Mouse (Mus musculus) hindbrain, embryonic 13.5 days (tissue): Measurements from ENCODE around the gene Hba-x. TPM values are rescaled to one million over a fixed set of nuclear protein-coding genes. Genes with fewer than 3 reads are reported as not detected.
A peak's percentile ranks its signal among the peaks of the same experiment; 100 is the strongest.

Experiments used
- ATAC-seq: fragments of 200-750 bp; cut with Nextera tagmentation; 2 replicates; pipeline ENCODE4 v1.8.0; 2017; ENCODE audit warnings: moderate TSS enrichment; ENCODE audit not compliant: low FRiP score
- H3K27ac ChIP-seq: fragments of 300-500 bp; sonication (generic); 2 replicates; pipeline ENCODE4 v1.5.1; 2015; ENCODE audit warnings: inconsistent platforms, mild to moderate bottlenecking, moderate library complexity
- H3K27me3 ChIP-seq: fragments of 300-500 bp; sonication (generic); 2 replicates; pipeline ENCODE4 v1.6.1; 2015; ENCODE audit warnings: mild to moderate bottlenecking, inconsistent platforms
- H3K36me3 ChIP-seq: fragments of 300-500 bp; sonication (generic); 2 replicates; pipeline ENCODE4 v1.6.1; 2015; ENCODE audit warnings: mild to moderate bottlenecking, inconsistent platforms
- H3K4me1 ChIP-seq: fragments of 300-500 bp; sonication (generic); replicated peaks from 2 replicates; pipeline ENCODE4 v1.6.1; 2015; ENCODE audit warnings: inconsistent platforms
- H3K4me2 ChIP-seq: fragments of 300-500 bp; sonication (generic); 2 replicates; pipeline ENCODE4 v1.6.1; 2015; ENCODE audit warnings: inconsistent platforms, mild to moderate bottlenecking, moderate library complexity
- H3K4me3 ChIP-seq: fragments of 300-500 bp; sonication (generic); 2 replicates; pipeline ENCODE4 v1.5.1; 2015; ENCODE audit warnings: mild to moderate bottlenecking, inconsistent platforms
- H3K9ac ChIP-seq: fragments of 300-500 bp; sonication (generic); 2 replicates; pipeline ENCODE4 v1.6.1; 2015; ENCODE audit warnings: mild to moderate bottlenecking, inconsistent platforms
- H3K9me3 ChIP-seq: fragments of 300-500 bp; sonication (generic); 2 replicates; pipeline ENCODE4 v1.6.1; 2016; ENCODE audit warnings: inconsistent platforms
- WGBS: fragments of 180-500 bp; shearing (Covaris S2); methylation state at CpG from one replicate; pipeline ENCODE4 v1.1.7; 2015; 5-methylcytosine and 5-hydroxymethylcytosine counted together
- polyA plus RNA-seq: library from polyadenylated mRNA; unstranded; fragments of >200 nt; fragmentation: Nextera tagmentation; extraction: Ambion mirVana; gene quantifications from 2 replicates; pipeline ENCODE4 v1.2.1, GENCODE M21; 2015

Gene Hba-x
- polyA plus RNA-seq, 1 experiment from 2014 or later = 392 TPM

DNA sequence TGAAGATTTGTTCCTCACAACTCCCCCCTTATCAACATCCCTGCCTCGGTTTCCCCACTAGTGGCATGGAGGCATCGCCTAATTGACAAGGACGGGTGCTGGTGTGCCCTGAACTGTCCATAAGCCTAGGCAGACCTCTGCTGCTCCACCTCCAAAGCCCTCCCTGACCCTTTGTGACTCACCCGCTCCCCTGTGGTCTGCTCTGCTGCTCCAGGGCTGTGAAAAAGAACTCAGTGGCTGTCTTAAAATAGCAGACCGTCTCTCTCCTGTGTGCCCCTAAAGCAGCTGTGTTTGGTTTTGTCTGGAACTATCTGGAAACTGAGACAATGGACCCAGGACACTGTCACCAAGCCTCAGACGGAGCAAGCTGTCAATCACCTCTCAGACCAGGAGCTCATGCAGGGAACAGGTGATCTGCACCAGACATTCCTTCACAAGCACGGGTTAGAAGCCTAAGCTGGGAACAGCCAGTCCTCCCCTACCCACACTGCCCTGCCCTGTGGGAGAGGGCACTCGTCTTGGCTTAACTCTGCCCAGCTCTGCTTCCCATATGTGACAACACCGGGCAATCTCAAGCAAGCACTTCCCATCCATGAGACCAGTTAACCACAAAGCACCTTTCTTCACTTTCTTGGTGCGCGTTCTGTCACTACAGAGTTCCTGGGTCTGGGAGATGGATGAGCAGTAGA, 44.5 kb downstream of the Hba-x start:
- H3K27me3 ChIP-seq = no peaks in the 10 kb centered on the region
- H3K27ac ChIP-seq = no peak overlapping the region
- WGBS = 67% methylated on average over 11 of the region's 11 CpGs
- H3K36me3 ChIP-seq = no peaks in the 10 kb centered on the region
- H3K4me3 ChIP-seq = no peak overlapping the region
- H3K4me1 ChIP-seq = peaks cover 3% of the 10 kb centered on the region; the same call in 1 of the 2 replicates
- H3K4me2 ChIP-seq = no peak overlapping the region
- no peak overlapping the region for H3K9ac ChIP-seq
- no peaks in the 10 kb centered on the region for H3K9me3 ChIP-seq
- no peak for ATAC-seq

DNA sequence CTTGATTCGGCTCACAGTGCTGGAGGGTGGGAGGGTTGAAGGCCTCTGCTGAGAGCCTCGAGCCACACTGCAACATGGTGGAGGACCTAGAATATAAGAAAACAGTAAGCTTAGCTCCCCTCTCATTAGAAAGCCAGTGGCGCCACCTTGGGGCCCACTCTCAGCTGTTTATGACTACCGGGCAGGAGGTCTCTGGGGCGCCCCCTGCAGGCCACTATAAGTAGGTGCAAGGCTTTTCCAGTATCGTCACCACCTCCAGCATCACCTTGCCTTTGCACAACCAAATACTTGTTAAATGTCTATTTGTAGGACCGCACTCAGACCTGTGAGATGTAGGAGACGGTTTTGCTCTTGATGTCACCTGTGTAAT, 45.0 kb downstream of the Hba-x start:
- Histone ChIP-seq H3K36me3 (no peaks in the 10 kb centered on the region), H3K27ac (no peak overlapping the region), H3K9ac (no peak overlapping the region), H3K9me3 (no peaks in the 10 kb centered on the region), H3K27me3 (no peaks in the 10 kb centered on the region), H3K4me1 (peaks cover 3% of the 10 kb centered on the region; the same call in 1 of the 2 replicates), H3K4me2 (no peak overlapping the region), H3K4me3 (no peak overlapping the region)
- 39% methylated on average over 8 of the region's 8 CpGs for WGBS
- ATAC-seq = no peak

DNA sequence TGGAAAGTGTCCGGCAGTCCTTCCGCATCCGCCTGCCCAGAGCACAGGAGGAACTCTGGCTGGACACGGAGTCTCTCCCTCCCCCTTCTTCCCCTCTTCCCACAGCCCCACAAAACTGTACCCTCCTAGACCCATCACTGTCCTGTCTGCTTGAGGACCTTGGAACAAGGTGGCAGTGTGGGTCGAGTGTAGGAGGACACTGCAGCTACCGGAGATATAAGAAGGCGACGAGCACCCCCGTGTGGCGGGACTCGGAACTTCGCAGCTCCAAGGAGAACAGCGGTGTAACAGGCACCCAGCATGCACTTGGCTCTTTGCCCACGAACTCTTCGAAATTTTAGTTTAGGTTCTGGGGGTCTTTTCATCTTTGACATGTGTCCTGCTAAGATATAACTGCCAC, 48.4 kb downstream of the Hba-x start:
- peak; percentile 82; the same call in 1 of the 2 replicates for ATAC-seq

More for the DNA sequence above, 48.4 kb downstream of the Hba-x start:
- no peaks in the 10 kb centered on the region for H3K9me3 ChIP-seq
- no peak overlapping the region for H3K9ac ChIP-seq
- no peak overlapping the region for H3K4me2 ChIP-seq
- H3K4me1 ChIP-seq = peaks cover 3% of the 10 kb centered on the region; the same call in 1 of the 2 replicates
- H3K4me3 ChIP-seq = no peak overlapping the region
- H3K27ac ChIP-seq = no peak overlapping the region
- 0 out of 2 replicates have a peak, but pooled peaks cover 6% of the 10 kb centered on the region for H3K27me3 ChIP-seq
- 12% methylated on average over 15 of the region's 15 CpGs for WGBS
- H3K36me3 ChIP-seq = no peaks in the 10 kb centered on the region

Other genes with a start within 250 kb of the Hba-x start
- not detected in 2 replicates for gene Il9r, start 76.1 kb upstream of the Hba-x start, polyA plus RNA-seq
- gene Snrnp25, start 71.0 kb upstream of the Hba-x start, polyA plus RNA-seq = 43.7 and 46.9 TPM in 2 replicates
- gene Rhbdf1, start 54.1 kb upstream of the Hba-x start, polyA plus RNA-seq = 21.0 and 24.1 TPM in 2 replicates
- gene Mpg, start 49.9 kb upstream of the Hba-x start, polyA plus RNA-seq = 35.6 and 38.7 TPM in 2 replicates
- gene Nprl3, start 8.7 kb upstream of the Hba-x start, polyA plus RNA-seq = 43.5 and 51.8 TPM in 2 replicates
- gene Hba-a1, start 7.1 kb downstream of the Hba-x start, polyA plus RNA-seq = 2,436 and 2,656 TPM in 2 replicates
- 0.68 and 1.4 TPM in 2 replicates for gene Hbq1b, start 10.6 kb downstream of the Hba-x start, polyA plus RNA-seq
- 5,965 and 6,511 TPM in 2 replicates for gene Hba-a2, start 20.1 kb downstream of the Hba-x start, polyA plus RNA-seq
- gene Hbq1a, start 23.7 kb downstream of the Hba-x start, polyA plus RNA-seq = 0.91 and 1.3 TPM in 2 replicates
- 21.3 and 23.1 TPM in 2 replicates for gene Sh3pxd2b, start 71.4 kb downstream of the Hba-x start, polyA plus RNA-seq
- 50.0 and 52.9 TPM in 2 replicates for gene Ubtd2, start 179.0 kb downstream of the Hba-x start, polyA plus RNA-seq